Mouse (Mus musculus) brain, embryonic 14.5 days (tissue): ENCODE data around the gene Rft1.

Experiments used
- CTCF ChIP-seq: fragments of 200-500 bp; IDR thresholded peaks from 2 replicates; pipeline ENCODE4 v1.5.1; 2012; ENCODE audit warnings: inconsistent platforms, mild to moderate bottlenecking, moderate library complexity, borderline replicate concordance; ENCODE audit not compliant: insufficient read depth, insufficient read length; ENCODE audit errors: extremely low read depth
- POLR2A ChIP-seq: fragments of 200-500 bp; IDR thresholded peaks from 2 replicates; pipeline ENCODE4 v1.6.1; 2012; ENCODE audit warnings: mild to moderate bottlenecking, inconsistent platforms, borderline replicate concordance; ENCODE audit not compliant: poor library complexity, insufficient read depth, insufficient read length, severe bottlenecking; ENCODE audit errors: extremely low read depth

DNA sequence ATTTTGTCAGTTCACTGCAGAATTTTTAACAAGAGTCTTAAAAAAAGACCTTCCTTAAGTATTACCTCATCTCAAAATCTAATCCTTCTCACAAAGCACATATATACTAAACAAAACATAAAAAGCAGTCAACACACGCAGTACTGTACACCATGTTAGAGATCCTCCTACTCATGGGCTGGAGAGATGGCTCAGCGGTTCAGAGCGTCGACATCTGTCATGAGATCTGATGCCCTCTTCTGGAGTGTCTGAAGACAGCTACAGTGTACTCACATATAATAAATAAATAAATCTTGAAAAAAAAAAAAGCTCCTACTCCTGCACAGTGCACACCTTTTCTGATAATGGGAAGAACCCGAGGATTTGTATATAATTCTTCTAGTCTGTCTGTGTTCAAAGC, 68.2 kb downstream of the Rft1 start:
- TF ChIP-seq CTCF = no peak
- no peak for TF ChIP-seq POLR2A
